Mouse (Mus musculus) brain, embryonic 14.5 days (tissue): ENCODE measurements at regions not wholly inside any gene's neighbourhood (a gene's known extent, or its start where the extent isn't known, plus 50 kb on each side); places are given as distances from the start of the nearest gene placed in this dataset.

Experiments
- CTCF ChIP-seq: fragments of 200-500 bp; IDR thresholded peaks from 2 replicates; pipeline ENCODE4 v1.5.1; 2012; ENCODE audit warnings: inconsistent platforms, mild to moderate bottlenecking, moderate library complexity, borderline replicate concordance; ENCODE audit not compliant: insufficient read depth, insufficient read length; ENCODE audit errors: extremely low read depth
- POLR2A ChIP-seq: fragments of 200-500 bp; IDR thresholded peaks from 2 replicates; pipeline ENCODE4 v1.6.1; 2012; ENCODE audit warnings: mild to moderate bottlenecking, inconsistent platforms, borderline replicate concordance; ENCODE audit not compliant: poor library complexity, insufficient read depth, insufficient read length, severe bottlenecking; ENCODE audit errors: extremely low read depth

- TF ChIP-seq CTCF, result no peak
- TF ChIP-seq POLR2A, result no peak
These were observed 1317.3 kb upstream of the Tenm3 start for GRCm38 (mm10) chr8:50161076-50161475.
